Mouse (Mus musculus) heart, adult 8-10 months (tissue): ENCODE results near the gene Myo1a. TPM values are rescaled to one million over a fixed set of nuclear protein-coding genes. Genes with fewer than 3 reads are reported as not detected.

Source experiments
- DNase-seq: peaks from one replicate; pipeline ENCODE4 v3.0.0; 2022; ENCODE audit warnings: low spot score
- total RNA-seq, 4 experiments: library from RNA; stranded (reverse); gene quantifications; 2 replicates each; pipeline ENCODE4 v1.2.4; 2022

Gene Myo1a
- total RNA-seq, 4 experiments from 2014 or later: 0.08 TPM; not detected in 3

- DNase-seq: peak; percentile 97
Measured at GRCm38 (mm10) chr10:127674794-127675522, 30.0 kb upstream of the Myo1a start.

DNA sequence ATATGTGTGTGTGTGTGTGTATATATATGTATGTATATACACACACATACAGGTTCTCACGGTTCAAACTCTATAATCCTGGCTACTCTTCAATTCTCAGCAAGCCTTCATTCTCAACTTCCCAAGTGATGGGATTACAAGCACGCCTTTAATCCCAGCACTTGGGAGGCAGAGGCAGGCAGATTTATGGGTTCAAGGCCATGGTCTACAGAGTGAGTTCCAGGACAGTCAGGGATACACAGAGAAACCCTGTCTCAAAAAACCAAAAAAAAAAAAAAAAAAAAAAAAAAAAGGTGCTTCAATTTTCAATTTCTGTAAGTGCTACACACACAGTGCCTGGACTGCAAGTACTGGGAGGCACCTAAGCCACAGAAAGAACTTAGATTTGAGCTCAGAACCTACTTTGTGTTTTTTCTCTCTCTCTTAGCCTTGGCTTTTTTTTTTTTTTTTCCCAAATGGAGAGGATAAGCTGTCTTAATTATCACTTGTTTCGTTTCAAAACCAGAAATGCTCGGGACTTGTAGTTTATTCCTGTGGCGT, 29.0 kb upstream of the Myo1a start:
- no peak for DNase-seq

- peak; percentile 97 for DNase-seq
Measured at GRCm38 (mm10) chr10:127676691-127677548, 28.1 kb upstream of the Myo1a start.

GRCm38 (mm10) chr10:127677591-127678336, 27.2 kb upstream of the Myo1a start:
- DNase-seq: peak; percentile 63

- no peak for DNase-seq
Measured at GRCm38 (mm10) chr10:127679208-127679607, 25.8 kb upstream of the Myo1a start.

DNA sequence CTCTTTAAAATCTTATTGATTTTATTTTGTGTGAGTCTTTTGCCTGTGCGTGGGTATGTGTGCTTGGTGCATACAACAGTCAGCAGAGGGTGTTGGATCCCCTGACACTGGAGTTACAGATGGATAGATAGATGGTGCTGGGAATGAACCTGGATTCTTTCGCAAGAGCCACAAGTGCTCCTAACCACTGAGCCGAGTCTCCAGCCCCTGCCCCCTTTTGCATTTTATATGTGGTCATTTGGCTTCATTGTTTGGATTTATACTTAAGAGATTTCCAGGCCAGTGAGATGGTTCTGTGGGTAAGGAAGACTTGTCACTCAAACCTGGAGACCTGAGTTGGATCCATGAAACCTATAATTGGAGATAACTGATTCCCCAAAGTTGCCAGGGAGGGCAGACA, 25.1 kb upstream of the Myo1a start:
- DNase-seq: no peak

DNA sequence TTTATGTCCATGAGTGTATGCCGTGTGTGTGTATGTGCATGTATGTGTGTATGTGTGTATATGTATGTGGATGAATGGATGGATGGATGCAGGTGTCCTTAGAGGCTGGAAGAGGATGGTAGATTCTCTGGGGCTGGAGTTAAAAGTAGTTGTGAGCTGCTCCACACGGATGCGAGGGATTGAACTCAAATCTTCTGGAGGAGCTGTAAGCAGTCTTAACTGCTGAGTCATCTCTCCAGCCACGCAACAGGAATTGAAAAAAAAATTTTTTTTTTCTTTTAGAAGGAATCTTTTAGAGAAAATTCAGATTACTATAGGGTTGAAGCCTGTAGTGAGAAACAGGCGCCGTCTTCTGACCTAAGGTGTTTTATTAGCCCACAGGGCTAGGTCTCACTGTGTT, 22.1 kb upstream of the Myo1a start:
- no peak for DNase-seq

DNA sequence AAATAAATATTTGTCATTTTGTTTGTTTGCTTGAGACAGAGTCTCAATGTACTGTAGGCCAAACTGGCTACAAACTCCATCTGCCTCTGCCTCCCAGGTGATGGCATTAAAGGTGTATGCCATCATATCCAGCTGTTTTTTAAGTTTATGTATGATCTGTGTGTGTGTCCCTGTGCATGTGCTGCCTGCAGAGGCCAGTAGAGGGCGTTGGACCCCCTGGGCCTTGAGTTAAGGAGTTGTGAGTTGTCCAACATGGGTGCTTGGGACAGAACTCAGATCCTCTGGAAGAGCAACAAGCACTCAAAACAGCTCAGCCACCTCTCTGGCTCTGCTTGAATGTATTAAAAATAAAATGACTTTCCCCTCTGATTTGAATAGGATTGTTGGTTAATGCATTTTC, 13.9 kb upstream of the Myo1a start:
- DNase-seq: no peak

GRCm38 (mm10) chr10:127694636-127695035, 10.3 kb upstream of the Myo1a start:
- DNase-seq: peak; percentile 15

- no peak for DNase-seq
Measured at GRCm38 (mm10) chr10:127695775-127696174, 9.2 kb upstream of the Myo1a start.

DNA sequence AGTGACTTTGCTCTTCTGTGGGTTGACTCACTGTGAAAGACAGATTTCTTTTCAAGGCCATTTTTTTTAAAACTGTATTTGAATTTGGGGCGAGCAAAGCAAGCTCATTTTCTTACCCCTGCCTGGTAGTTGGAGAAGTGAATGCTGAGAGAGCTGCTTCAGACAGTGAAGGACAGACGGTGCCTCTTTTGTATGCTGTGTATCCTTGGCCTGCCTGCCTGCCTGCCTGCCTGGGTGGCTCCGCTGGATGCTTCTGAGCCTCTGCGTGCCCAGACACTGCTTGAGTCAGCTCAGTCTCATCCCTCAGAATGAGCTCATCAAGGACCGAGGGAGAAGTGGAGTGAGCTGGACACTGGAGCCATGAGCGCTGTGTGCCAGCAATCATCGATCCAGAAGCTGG, 6.0 kb upstream of the Myo1a start:
- DNase-seq: no peak

- DNase-seq: no peak
Measured at GRCm38 (mm10) chr10:127703299-127703698, 1.7 kb upstream of the Myo1a start.

DNA sequence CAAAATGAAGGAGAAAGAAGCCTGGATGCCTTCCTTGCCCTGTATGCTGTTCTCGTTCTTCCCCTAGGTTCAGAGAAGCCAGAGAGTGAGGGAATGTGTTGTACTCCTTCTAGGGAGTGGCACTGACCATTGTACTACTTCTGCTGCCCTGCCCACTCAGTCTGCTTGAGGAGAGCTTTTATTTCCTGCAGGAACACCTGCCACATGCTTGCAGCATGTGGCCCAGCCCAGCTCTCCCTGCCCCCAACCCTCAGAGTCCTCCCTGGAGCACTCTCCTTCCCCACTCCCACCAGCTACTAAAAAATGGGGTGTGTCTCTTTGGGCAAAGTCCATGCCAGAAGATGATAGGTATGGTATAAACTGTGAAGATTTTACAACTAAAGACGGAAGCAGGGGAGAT, 677 bp upstream of the Myo1a start:
- no peak for DNase-seq

DNA sequence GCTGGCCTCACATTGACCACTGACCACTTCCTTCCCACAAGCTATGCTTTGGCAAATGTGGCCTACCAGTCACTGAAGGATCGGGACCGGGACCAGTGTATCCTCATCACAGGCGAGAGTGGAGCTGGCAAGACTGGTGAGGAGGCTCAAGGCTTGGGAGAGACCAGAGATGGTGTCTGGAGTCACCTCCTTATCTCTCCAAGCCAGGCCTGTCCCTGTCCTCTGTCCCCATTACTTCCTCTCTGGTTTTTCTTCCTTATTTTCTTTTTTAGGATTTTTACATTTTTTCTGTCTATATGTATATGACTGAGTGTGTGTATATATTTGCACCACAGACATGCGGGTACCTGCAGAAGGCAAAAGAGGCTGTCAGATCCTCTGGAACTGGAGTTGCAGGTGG, 813 bp downstream of the Myo1a start:
- DNase-seq: no peak

DNA sequence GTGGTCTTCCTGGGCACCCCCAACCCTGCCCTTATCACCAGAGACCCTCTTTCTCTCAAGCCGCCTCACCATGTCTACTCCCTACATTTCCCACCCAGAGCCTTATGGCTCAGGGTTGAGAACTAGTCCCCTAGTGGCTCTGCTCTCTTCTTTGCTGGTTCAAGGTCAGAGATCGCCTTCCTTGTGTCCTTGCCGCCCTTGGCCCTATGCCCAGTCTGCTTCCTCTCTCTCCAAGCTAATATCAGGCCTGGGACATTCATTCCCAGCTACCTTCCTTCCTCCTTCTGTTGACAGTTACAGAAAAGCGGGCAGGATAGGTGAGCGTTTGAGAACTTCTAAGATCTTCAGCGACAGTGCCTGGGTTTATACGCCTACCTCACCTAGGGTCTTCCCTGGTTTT, 2.8 kb downstream of the Myo1a start:
- no peak for DNase-seq

- no peak for DNase-seq
Measured at GRCm38 (mm10) chr10:127708850-127709370, 3.9 kb downstream of the Myo1a start.

DNA sequence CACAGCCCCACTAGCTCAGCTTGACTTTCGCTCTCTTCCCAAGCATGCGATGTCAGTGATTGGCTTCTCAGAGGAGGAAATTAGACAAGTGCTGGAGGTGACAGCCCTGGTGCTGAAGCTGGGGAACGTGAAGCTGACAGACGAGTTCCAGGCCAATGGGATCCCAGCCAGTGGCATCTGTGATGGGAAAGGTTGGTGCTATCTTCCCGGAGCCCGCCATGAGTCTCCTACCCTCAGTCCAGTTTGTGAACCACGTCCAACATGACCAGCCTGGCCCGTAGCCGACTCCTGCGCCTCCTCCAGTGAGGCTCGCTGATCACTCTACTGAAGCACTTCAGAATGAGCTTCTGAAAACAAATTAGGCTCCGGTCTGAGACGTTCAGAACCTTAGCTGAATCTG, 5.4 kb downstream of the Myo1a start:
- no peak for DNase-seq

DNA sequence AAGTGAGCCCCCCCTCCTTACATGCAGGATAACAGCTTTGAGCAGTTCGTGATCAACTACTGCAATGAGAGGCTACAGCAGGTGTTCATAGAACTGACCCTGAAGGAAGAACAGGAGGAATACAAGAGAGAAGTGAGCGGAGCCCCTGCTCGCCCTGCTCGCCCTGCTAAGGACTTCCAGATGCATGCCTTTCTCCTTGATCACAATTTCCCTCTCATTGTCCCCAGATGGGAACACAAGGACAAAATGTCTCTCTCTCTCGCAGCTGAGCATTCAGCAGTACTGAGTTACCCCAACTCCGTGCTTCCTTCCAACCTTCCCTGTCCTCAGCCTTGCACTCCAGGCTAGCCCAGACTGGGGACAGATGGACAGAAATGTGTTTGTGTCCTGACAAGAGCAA, 7.8 kb downstream of the Myo1a start:
- DNase-seq: no peak

GRCm38 (mm10) chr10:127721671-127722418, 16.9 kb downstream of the Myo1a start:
- DNase-seq: peak; percentile 11

DNA sequence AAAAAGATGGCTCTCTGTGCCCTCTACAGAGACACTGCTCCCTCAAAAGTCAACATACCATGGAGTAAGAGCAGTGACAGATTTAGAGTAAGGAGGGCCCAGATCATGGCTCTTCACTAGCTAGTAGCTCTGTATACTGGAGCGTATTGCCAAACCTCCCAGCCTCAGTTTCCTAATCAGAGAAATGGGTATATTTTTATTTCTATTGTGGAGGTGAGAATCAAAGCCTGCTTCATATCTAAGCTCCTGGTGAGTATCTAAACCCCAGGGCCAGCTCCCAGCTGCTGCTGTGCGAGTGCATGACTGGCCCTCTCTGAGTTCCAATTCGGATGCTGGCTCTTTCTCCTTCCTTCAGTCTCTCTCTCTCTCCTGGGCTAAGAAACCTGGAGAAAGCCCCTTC, 19.2 kb downstream of the Myo1a start, which contains the start of gene Tac2:
Gene Tac2 (plus strand): TSS at position 301 of the 400 bp plus-strand sequence.
- DNase-seq: no peak

DNA sequence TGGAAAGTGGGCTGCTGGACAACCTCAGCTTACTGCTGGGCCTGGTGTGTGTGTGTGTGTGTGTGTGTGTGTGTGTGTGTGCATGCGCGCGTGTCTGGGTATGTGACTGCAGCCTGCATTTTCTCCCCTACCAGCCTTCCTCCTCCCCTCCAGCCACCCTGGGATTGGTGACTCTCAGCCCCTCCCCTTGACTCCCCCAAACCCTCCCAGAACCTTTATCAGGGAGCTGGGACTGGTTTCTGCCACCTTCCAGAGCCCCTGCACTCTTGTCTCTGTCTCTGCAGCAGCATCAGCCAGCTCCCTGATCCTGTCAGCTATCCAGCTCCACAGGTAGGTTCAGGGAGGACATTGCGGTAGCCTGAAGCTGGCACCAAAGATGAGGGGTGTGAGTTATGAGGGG, 20.2 kb downstream of the Myo1a start:
- DNase-seq: no peak
